Mouse (Mus musculus): Measurements from ENCODE around the gene Defb23.

Defb23 gene

DNA sequence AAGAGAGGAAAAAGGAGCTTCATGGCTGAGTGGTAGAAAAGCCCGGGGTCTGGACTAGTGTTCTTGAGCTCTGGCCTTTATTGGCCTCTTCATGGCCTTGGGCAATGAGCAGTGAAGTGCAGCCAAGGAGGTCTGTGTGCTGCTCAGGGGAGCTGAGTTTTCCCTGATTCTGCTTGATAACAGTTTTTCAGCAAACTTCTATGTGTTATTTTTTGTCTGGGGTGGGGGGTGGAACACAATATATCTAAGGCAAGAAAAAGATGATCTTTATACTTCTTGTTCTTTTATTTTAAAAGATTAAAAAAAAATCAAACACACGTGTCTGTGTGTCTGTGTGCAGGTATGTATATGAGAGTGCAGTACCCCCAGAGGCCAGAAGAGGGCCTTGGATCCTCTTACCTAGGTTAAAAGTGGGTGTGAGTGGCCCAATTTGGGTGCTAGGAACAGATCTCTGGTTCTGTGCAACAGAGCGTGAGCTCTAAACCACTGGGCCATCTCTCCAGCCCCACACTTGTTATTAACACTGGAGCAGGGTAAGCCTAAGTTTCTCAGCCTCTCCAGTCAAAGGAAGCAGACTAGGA is at the start of gene Defb23:
Gene Defb23, minus strand, starts transcription at position 51 of the 581 bp plus-strand sequence.
- DNase-seq = no peak

DNA sequence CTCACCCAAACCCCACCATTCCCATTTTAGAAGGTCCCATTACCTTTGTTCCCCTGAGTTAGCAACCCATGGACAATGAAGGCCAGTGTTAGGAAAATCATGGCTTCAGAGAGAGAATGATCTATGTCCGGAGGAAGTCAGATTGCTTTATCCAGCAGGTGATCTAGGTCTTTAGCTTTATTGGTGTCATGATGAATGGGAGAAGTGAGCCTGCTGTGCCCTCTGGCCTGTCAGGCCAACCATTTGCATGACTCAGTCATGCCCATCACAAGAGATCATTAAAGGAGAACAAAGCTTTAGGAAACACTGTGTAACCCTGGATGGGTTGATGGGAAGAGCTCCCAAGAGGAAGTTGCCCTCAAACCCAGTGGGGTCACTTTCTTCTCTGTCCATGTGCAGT is 47.2 kb upstream of the Defb23 start, which contains the start of gene Defb26:
Gene Defb26, minus strand, starts transcription at position 101 of the 400 bp plus-strand sequence.
- DNase-seq = no peak

DNA sequence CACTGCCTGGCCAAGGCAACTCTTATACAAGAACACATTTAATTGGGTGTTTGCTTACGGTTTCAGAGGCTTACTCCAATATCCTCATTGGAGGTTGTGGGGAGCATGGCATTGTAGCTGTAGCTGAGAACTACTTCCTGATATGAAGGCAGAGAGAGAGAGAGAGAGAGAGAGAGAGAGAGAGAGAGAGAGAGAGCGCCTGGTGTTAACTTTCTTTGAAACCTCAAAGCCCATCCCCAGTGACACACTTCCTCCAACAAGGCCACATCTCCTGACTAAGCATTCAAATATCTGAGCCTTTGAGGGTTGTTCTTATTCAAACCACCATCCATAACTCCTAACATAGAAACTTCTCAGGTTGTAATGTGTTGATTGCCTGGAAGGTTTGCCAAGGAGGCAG is 39.5 kb upstream of the Defb23 start:
- no peak for DNase-seq

DNA sequence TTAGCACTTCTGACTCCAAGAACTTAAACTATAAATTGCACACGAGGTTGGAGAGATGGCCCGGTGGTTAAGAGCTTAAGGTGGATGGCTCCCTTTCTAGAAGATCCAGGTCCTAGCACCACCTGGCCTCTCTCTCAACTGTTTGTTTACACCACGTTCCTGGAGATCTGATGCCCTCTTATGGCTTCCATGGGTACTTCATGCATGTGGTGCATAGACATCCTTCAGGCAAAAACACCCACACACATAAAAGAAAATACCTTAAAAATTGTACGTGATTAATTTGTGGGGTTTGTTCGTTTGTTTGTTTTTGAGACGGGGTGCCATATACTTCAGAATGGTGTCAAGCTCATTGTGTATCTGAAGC is 36.4 kb upstream of the Defb23 start:
- no peak for DNase-seq

DNA sequence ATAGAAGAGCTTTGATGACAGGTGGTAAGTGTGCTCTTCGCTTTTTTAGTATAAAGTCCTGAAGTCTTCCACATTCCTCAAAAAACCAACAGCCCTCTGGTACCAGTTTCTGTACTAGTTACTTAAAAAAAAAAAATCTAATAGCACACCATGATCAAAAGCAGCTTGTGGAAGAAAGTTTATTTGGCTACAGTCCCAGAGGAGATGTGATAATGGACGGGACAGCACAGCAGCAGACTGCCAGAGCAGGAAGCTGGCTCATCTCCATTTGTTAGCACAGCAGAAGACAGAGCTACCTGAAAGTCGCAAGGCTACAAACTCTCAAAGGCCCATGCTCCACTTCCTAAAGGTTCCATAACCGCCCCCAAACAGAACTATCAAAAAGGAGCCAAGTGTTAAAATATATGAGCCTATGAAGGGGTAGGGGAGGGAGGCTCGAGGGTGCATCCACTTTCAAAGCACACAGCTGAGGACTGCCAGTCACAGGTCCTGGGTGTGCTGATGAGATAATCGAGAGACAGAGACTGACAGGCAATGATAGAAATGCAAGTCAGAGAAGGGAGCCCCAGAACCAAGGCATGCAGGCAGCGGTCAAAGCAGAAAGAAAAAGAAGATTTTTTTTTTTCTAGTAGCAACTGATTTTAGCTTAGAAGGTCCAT is 35.9 kb upstream of the Defb23 start:
- no peak for DNase-seq

DNA sequence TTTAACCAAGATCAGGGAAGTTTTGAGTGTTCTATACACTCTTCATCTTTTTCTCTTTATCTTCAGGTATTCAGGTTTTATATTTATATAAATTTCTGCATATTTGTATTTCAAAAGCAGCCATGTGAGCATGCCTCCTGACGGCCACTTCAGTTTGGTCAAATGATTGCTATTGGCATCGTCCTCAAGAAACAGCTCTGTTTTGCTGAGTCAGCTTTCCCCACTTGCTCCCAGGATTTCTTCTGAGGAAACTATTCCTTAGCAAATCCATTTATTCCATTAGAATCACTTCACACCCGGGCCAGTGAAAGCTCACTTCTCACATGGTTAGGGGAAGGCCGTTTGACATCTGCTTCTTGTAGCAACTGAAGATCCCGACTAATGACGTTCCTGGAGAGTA is 33.6 kb upstream of the Defb23 start:
- no peak for DNase-seq

DNA sequence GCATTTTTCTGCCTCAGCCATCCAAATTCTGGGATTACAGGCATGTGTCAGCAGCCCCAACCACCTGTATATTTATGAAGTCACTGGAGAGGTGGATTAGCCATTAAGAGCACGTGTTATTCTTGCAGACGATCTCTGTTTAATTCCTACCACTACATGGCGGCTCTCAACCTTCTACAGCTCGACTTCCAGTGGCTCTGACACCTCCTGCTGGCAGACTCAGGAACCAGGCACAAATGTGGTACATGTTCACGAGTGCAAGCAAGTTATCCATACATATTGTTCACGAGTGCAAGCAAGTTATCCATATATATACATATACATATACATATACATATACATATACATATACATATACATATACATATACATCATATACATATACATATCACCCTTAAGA is 28.7 kb upstream of the Defb23 start:
- no peak for DNase-seq

DNA sequence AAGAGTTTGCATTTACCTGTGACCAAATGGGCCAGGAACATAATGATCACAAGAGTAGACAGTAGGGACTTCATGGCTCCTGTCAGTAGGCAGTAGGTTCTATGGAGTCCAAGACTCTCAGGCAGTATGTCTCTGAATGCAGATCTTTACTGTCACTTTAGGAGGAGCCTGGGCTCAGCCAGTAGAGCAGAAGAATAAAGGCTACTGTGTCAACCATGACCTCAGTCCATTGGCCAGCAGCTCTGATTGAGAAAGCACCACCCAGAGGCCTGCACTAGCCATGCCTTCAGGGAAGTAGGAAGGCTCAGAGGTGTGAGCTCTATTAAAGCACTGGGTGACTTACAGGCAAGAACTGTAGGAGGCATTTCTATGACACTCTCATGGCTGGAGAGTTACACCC is 25.6 kb upstream of the Defb23 start, which contains the start of gene Defb22:
Gene Defb22, minus strand, starts transcription at position 101 of the 400 bp plus-strand sequence.
- DNase-seq = no peak

DNA sequence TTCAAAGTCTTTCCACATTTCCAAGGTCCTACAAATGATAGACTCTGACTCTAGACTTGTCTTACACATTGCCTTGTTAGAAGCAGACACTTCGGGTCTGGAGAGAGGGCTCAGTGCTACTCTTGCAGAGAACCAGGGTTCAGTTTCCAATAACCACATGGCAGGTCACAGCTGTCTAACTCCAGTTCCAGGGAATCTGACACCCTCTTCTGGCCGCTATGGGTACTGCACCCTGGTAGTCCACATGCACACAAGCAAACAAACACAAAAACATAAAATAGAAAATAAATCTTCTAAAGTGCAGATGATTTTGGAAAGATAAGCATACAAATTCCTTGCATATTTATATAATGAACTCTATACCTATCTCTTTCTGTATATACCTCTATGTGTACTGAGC is 22.6 kb upstream of the Defb23 start:
- DNase-seq = peak; percentile 13 to 23

DNA sequence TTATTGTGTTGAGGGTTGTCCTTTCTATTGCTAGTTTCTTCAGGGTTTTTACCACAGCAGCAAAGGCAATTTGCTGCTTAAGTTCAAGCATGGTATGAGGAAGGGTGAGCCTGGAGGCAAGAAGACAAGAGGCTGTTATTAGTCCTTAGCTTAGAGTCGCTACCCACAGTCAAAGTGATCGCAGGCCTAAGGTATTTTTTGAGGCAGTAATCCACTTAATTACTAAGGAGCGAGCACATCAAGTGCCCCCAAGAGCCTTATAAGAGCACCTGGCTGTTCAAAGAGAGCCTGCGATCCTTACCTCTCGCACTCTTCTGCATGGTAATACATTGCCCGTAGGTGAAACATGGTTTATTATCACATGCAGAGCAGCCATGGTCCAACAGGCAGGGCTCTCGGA is 17.3 kb upstream of the Defb23 start:
- DNase-seq = no peak

DNA sequence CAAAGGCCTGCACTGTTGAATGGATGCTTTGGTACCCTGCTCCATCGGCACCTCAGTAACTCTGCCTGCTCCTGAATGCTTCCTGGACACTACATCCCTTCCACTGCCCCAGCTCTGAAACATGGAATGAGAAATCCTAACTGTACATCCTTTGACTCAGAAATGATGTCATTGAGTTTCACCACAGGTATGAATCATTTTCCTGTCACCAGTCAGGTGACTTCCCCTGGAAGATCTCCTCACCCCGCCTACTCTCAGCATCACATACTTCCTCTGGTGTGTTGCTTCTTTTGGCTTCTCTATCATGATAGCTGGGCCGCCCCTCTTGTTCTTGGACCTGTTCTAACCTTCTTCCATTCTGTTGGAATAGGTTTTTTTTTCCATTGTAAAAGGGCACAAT is 16.5 kb upstream of the Defb23 start:
- no peak for DNase-seq

DNA sequence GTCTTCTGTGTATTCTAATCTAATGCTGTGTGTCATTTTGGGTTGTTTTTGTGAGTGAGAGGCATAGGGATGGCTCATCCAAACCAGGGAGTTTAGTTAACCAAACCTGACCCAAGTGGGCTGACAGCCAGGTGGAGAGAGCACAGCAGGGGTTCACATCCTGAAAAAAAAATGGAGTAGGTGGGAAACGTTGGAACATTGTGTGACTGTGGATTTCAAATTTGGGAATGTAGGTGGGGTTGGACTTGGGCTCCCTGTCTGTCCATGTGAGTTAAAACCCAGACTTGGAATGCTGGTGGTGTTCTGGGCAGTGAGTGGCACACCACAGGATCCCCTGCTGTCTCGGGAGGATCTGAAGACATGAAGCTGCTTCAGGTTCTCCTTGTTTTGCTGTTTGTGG is 12.3 kb upstream of the Defb23 start, which contains the start of gene Defb20:
Gene Defb20, plus strand, starts transcription at position 301 of the 400 bp plus-strand sequence.
- DNase-seq = no peak

DNA sequence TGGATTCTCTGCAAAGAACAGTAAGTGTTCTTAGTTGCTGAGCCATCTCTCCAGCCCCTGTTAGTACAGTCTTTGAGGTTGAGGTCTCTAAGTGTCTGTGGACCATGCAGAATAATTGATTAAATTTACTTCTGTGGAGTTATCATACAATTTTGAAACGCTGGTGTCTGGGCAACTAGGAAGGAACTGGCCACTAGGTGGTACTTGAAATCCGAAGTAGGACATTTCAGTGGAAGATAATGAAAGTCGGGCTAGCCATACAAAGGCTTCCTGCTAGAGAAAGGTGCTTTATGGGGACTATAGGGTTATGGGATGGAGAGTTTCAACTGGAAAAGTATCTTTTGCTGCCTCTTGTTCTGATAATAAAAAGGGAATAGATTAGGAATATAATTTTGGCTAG is 8.0 kb upstream of the Defb23 start:
- DNase-seq = no peak

DNA sequence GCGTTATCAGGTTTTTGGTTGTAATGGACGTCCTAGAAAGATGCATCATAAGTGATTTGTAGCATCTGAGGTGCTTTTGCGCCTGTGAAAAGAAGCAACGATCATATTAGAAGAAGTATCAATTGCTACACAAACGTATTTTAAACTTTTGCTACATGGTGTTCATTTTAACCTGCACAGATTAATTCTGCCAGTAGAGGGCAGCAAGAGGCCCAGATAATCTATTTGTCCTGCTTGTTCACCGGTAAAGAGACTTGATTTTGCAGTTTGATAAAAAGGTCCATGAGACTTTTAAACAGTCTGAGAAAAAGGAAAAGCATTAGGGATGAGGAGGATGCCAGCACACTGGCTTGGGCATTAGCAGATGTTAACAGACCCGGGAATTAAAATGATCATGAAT is 6.6 kb upstream of the Defb23 start:
- DNase-seq = peak; percentile 62 to 74

DNA sequence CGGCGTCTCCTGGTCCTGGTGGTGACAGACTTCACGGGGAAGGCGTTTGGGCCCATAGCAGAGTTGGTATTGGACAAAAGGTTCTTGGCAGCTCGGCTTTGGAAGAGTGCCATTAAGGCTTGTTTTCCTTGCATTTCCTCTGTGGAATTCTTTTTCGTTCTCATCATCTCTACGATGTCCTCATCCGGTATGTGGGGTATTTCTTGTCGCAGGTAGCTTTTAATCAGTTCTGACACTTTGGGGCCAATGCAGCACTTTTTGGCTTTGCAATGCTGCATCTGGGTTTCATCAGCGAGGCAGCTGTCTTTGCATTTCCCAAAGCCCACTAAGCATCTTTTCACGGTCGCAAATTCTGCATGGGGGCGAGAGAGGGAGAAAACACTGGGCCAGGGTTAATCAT is 5.2 kb downstream of the Defb23 start:
- no peak for DNase-seq

DNA sequence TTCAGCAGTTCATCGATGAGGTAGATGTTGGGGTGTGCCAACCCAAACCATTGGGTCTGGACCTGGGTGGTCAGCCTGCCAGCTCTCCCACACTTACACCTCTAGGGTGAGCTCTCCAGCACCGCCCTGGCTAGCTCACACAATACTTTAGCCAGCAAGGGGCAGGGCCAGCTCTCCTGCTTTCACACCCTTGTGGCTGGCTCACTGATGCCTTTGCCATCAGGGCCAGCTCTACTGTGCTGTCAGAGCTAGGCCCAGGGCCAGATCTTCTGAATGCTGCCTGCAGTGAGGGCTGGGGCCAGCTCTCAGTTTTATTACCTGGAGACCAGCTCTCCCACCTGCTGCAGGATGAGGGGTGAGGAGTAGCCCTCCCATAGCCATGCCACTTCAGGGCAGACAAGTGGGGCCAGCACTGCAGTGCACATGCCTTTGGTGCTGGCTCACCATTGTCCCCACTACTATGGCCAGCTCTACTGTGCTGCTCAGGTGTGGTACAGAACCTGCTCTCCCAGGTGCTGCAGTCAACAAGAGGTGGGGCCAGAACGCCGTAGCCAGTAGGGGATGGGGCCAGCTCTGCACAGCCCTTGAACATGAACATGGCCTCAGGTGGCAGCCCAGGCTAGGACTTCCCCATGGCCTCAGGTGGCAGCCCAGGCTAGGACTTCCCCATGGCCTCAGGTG is 12.2 kb downstream of the Defb23 start:
- peak; percentile 66 to 76 for DNase-seq

DNA sequence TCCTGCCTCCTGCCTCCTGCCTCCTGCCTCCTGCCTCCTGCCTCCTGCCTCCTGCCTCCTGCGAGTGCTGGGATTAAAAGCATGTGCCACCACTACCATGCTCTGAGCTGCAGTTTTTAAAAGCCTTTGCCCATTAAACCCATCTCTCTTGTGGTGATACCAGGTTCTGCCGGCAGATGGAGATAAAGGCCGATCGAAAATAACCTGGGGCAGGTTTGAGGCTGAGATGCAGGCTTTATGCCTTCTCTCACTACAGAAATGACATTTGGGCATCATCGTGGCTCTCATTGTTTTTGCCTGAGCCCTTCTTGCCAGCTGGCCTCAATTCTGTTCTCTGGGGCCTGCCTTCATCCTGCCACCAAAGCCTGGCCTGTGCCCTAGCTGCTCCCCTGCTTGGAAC is 14.2 kb downstream of the Defb23 start:
- peak; percentile 91 to 92 for DNase-seq

DNA sequence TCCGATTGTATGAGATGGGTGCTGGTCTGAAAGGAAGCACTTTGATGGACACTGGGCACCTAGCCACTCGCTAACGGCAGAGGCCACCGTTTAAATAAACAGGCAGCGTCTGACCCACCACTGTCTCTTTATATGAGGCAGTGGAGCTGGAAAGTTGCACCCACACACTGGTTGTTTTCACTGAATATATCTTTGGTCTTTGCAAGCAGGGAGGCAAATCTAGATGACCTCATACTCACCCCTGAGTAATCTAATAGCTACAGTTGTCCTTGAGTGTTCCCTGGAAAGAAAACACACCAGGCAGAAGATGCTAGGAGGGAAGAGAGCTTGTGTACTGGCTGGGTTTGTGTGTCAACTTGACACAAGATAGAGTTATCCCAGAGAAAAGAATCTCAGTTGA is 17.0 kb downstream of the Defb23 start:
- DNase-seq = no peak

DNA sequence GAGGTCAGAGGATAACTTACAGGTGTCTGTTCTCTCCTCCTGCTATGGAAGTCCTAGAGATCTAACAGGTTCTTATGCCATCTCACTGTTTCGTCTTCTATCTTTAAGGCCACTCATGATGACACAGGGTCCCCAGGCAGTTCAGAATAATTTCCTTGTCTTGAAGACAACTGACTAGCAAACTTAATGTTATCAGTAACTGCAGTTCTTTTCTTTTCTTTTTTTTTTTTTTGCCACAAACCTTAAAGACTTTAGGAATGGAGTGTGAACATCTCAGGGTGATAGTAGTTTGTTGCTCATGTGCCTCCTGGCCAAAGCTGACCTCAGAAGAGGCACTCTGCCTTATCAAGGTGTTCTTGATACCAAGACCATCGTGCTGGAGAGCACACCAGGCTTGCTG is 17.8 kb downstream of the Defb23 start:
- no peak for DNase-seq

DNA sequence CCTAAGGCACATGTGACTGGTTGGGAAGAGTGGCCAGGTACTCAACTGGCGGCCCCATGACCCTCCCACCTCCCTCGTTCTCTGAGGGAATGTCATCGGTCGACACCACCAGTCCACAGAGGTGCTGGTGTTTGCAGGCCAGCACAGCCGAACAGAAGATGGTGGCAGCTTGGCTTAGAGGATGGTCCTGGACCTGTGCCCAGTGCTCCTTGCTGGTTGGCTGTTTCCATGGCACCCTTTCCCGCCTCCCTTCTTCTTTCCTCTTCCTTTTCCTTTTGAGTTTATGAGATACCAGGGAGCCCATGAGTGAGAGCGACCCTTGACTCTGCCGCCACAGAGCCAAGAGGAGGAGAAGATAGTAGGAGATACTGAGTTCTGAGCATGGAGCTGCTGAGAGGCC is 21.1 kb downstream of the Defb23 start:
- peak; percentile 91 for DNase-seq

DNA sequence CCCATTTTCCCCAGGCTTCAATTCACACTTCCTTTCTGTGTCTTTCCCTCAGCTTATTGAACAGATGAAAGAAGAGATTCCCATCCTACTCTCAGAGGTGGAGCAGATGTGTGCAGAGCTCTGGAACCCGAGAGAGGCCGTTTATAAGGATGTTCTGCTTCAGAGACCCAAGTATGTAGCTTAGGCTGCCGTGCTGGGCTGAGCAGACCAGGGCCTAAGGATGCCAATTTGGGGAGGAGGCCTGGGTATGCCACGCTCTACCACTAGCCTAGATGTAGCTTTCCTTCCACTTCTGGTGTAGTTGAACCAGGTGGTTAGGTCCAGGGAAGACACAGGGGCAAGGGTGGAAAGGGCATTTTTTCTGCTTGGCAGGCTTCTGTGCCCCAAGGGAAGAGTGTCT is 22.1 kb downstream of the Defb23 start:
- peak in 1 of 2 experiments; percentile 46 for DNase-seq

DNA sequence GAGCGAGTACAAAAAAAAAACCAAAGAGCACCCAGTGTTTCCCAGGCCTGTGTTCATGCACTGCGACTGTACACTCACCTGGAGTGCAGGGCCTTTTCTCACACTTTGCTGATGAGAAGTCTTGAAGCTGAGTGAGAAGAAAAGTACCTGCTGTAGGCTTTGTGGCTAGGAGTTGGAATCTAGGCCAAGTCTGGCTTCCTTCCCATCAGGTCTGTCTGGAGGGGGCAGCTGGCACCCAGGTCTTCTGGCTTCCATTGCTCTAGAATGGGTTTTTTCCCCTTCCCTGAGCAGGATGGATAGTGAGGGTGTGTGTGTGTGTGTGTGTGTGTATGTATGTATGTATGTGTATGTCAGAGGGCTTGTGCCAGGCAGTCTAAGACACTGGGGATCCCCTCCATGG is 24.6 kb downstream of the Defb23 start:
- peak; percentile 54 to 62 for DNase-seq

DNA sequence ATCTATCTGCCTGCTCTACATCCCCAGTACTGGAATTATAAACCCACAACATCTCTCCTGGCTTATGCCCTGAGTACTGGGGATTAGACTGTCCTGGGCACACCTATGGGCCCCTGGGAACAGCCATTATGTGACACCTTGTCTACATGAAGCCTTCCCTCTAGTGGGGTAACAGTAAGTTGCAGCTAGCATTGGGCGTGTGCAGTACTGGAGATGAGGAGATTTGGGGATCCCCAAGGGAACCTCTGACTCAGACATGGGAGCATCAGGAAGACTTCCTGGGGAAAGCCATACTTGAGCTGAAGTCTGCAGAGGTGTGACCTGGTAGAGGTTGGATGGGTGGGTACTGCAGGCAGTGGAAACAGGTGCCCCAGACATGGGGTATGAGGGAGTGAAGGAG is 25.5 kb downstream of the Defb23 start:
- no peak for DNase-seq
